Mouse (Mus musculus): ENCODE results near the gene Ncstn. TPM values are rescaled to one million over a fixed set of nuclear protein-coding genes. Genes with fewer than 3 reads are reported as not detected.
A peak's percentile ranks its signal among the peaks of the same experiment; 100 is the strongest.

Gene Ncstn
- 106 and 109 TPM in 2 replicates for polyA plus RNA-seq (2015; fragmentation: Nextera tagmentation; extraction: Ambion mirVana)

- H3K36me3 ChIP-seq (ENCODE audit: control insufficient read depth, insufficient read depth) = peaks cover 13% of the 10 kb centered on the region
- ATAC-seq (replicated peaks; ENCODE audit: extremely low read depth, insufficient read depth, low FRiP score) = peak; percentile 98
These were observed at the start of gene Ncstn, which contains the start of gene Copa for GRCm38 (mm10) chr1:172082101-172082898. Ncstn (minus strand) TSS chr1:172082795. Copa (plus strand) TSS chr1:172082529.

DNA sequence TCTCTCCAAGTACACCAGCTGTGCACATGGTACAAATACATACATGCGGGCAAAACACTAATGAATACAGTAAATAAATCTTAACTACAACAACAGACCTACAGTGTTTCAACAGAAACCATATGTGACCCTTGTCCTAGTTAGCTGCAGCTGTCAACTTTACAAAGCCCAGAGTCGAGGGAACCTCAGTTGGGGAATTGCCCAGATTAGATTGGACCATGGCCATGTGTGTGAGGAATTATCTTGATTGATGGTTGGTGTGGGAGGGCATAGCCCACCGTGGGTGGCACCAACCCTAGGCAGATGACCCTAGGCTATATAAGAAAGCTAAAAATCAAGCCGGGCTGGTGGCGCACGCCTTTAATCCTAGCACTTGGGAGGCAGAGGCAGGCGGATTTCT is 49.7 kb upstream of the Ncstn start:
- H3K4me1 ChIP-seq (ENCODE audit: control insufficient read depth, insufficient read depth, low read length) = peaks cover 5% of the 10 kb centered on the region
- H3K4me2 ChIP-seq (ENCODE audit: low read depth, low read length) = no peak overlapping the region
- 83% methylated on average over 7 of the region's 7 CpGs for WGBS
- H3K27me3 ChIP-seq (ENCODE audit: control insufficient read depth, insufficient read depth, low read length) = no peaks in the 10 kb centered on the region
- H3K4me3 ChIP-seq (ENCODE audit: low read length) = no peak overlapping the region
- ATAC-seq (replicated peaks; ENCODE audit: extremely low read depth, insufficient read depth, low FRiP score) = no peak
- no peak overlapping the region for H3K9ac ChIP-seq (ENCODE audit: low read length)
- H3K36me3 ChIP-seq (ENCODE audit: control insufficient read depth, insufficient read depth) = peaks cover 75% of the 10 kb centered on the region
- no peaks in the 10 kb centered on the region; the same call in 1 of the 2 replicates for H3K9me3 ChIP-seq (replicated peaks; ENCODE audit: control insufficient read depth, low read length)
- no peak overlapping the region for H3K27ac ChIP-seq (ENCODE audit: low read length)

More at GRCm38 (mm10) chr1:172082101-172082898, at the start of gene Ncstn, which contains the start of gene Copa:
- peak within 1 kb of the TSS; percentile 80 for H3K9ac ChIP-seq (ENCODE audit: low read length)
- WGBS = under 1% methylated on average over 40 of the region's 40 CpGs
- peaks cover 19% of the 10 kb centered on the region for H3K4me1 ChIP-seq (ENCODE audit: control insufficient read depth, insufficient read depth, low read length)
- H3K4me3 ChIP-seq (ENCODE audit: low read length) = peak within 1 kb of the TSS; percentile 70
- peak within 1 kb of the TSS; percentile 89 for H3K4me2 ChIP-seq (ENCODE audit: low read depth, low read length)
- peak within 1 kb of the TSS; percentile 84 for H3K27ac ChIP-seq (ENCODE audit: low read length)
- no peaks in the 10 kb centered on the region for H3K9me3 ChIP-seq (replicated peaks; ENCODE audit: control insufficient read depth, low read length)
- no peaks in the 10 kb centered on the region for H3K27me3 ChIP-seq (ENCODE audit: control insufficient read depth, insufficient read depth, low read length)

DNA sequence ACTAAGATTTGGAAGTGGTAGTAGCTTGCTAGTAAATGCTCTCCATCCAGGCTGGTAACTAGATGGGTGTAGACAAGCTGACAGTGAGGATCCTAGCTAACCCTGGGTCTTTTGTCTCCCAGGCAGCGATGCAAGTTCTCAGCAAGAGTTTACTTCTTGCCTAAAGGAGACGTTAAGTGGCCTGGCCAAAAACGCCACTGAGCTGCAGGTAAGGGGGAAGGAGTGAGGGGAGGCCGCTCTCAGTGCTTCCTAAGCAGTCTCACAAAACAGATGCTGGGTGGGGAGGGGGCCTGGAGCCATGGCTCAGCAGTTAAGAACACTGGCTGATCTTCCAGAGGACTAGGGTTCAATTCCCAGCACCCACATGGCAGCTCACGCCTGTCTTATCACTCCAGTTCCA is 47.2 kb upstream of the Ncstn start:
- no peaks in the 10 kb centered on the region for H3K27me3 ChIP-seq (ENCODE audit: control insufficient read depth, insufficient read depth, low read length)
- H3K4me2 ChIP-seq (ENCODE audit: low read depth, low read length) = no peak overlapping the region
- peaks cover 9% of the 10 kb centered on the region for H3K4me1 ChIP-seq (ENCODE audit: control insufficient read depth, insufficient read depth, low read length)
- no peaks in the 10 kb centered on the region; the same call in 1 of the 2 replicates for H3K9me3 ChIP-seq (replicated peaks; ENCODE audit: control insufficient read depth, low read length)
- H3K36me3 ChIP-seq (ENCODE audit: control insufficient read depth, insufficient read depth) = peaks cover 60% of the 10 kb centered on the region
- 89% methylated on average over 5 of the region's 5 CpGs for WGBS
- H3K4me3 ChIP-seq (ENCODE audit: low read length) = no peak overlapping the region
- H3K27ac ChIP-seq (ENCODE audit: low read length) = no peak overlapping the region
- H3K9ac ChIP-seq (ENCODE audit: low read length) = no peak overlapping the region
- no peak for ATAC-seq (replicated peaks; ENCODE audit: extremely low read depth, insufficient read depth, low FRiP score)

DNA sequence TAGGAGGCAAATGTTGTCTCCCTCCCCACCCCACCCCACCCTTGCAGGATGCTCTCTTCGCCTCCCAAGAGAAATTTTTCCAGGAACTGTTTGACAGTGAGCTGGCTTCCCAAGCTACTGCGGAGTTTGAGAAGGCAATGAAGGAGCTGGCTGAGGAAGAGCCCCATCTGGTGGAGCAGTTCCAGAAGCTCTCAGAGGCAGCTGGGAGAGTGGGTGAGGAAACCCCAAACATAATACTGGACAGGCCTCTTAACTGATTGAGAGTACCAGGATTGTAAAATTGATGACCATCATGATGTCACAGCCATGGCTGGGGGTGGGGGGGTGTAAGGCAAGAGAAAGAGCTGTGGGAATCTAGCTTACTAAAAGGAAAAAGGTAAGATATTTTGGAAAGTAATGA is 46.5 kb upstream of the Ncstn start:
- Histone ChIP-seq H3K4me3 (ENCODE audit: low read length) (no peak overlapping the region), H3K27me3 (ENCODE audit: control insufficient read depth, insufficient read depth, low read length) (no peaks in the 10 kb centered on the region), H3K36me3 (ENCODE audit: control insufficient read depth, insufficient read depth) (peaks cover 54% of the 10 kb centered on the region), H3K9me3 (replicated peaks; ENCODE audit: control insufficient read depth, low read length) (no peaks in the 10 kb centered on the region; the same call in 1 of the 2 replicates), H3K27ac (ENCODE audit: low read length) (no peak overlapping the region), H3K4me2 (ENCODE audit: low read depth, low read length) (no peak overlapping the region), H3K9ac (ENCODE audit: low read length) (no peak overlapping the region), H3K4me1 (ENCODE audit: control insufficient read depth, insufficient read depth, low read length) (peaks cover 9% of the 10 kb centered on the region)
- ATAC-seq (replicated peaks; ENCODE audit: extremely low read depth, insufficient read depth, low FRiP score) = no peak
- 70% methylated on average over 2 of the region's 2 CpGs for WGBS

DNA sequence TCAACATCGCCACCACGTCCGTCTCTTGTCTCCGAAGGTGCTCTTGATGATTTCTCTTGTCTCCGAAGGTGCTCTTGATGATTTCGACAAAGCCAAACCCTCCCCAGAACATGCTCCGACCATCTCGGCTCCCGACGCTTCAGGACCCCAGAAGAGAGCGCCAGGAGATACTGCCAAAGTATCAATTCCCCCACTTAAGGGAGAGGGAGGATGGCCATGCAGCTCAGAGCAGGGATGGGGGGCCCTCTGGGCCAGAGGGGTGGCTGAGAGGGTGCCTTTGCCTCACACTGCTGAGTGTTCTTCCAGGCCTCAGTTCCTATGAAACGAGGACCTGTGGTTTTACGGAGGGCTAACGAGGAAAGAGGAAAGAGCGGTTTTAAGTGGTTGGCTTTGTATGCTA is 46.0 kb upstream of the Ncstn start:
- H3K27ac ChIP-seq (ENCODE audit: low read length) = no peak overlapping the region
- no peak overlapping the region for H3K4me3 ChIP-seq (ENCODE audit: low read length)
- H3K9me3 ChIP-seq (replicated peaks; ENCODE audit: control insufficient read depth, low read length) = no peaks in the 10 kb centered on the region; the same call in 1 of the 2 replicates
- no peak for ATAC-seq (replicated peaks; ENCODE audit: extremely low read depth, insufficient read depth, low FRiP score)
- WGBS = 90% methylated on average over 15 of the region's 15 CpGs
- no peak overlapping the region for H3K9ac ChIP-seq (ENCODE audit: low read length)
- peaks cover 9% of the 10 kb centered on the region for H3K4me1 ChIP-seq (ENCODE audit: control insufficient read depth, insufficient read depth, low read length)
- H3K36me3 ChIP-seq (ENCODE audit: control insufficient read depth, insufficient read depth) = peaks cover 48% of the 10 kb centered on the region
- no peak overlapping the region for H3K4me2 ChIP-seq (ENCODE audit: low read depth, low read length)
- H3K27me3 ChIP-seq (ENCODE audit: control insufficient read depth, insufficient read depth, low read length) = no peaks in the 10 kb centered on the region

DNA sequence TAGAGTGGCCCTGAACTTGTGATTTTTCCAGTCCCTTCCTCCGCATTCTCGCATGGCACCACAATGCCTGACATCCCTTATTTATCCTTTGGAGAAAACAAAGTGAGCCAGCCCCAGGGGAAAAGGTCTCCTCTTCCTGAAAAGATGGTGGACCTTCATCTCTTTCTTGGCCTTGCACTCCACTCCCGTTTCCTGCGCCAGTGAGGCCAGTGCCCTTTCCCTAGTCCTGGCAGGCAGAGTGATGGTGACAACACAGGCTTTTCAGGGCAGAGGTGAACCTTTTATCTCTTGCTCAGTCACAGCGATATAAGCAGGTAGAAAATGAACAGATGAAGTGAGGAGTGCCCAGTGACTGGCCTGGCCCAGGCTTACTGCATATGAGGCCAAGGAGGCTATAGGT is 44.9 kb upstream of the Ncstn start:
- peaks cover 9% of the 10 kb centered on the region for H3K4me1 ChIP-seq (ENCODE audit: control insufficient read depth, insufficient read depth, low read length)
- no peaks in the 10 kb centered on the region for H3K27me3 ChIP-seq (ENCODE audit: control insufficient read depth, insufficient read depth, low read length)
- peaks cover 45% of the 10 kb centered on the region for H3K36me3 ChIP-seq (ENCODE audit: control insufficient read depth, insufficient read depth)
- peak overlapping the region; percentile 86 for H3K4me3 ChIP-seq (ENCODE audit: low read length)
- 30% methylated on average over 5 of the region's 5 CpGs for WGBS
- ATAC-seq (replicated peaks; ENCODE audit: extremely low read depth, insufficient read depth, low FRiP score) = no peak
- H3K4me2 ChIP-seq (ENCODE audit: low read depth, low read length) = peak overlapping the region; percentile 59
- no peak overlapping the region for H3K27ac ChIP-seq (ENCODE audit: low read length)
- peak overlapping the region; percentile 90 for H3K9ac ChIP-seq (ENCODE audit: low read length)
- no peaks in the 10 kb centered on the region; the same call in 1 of the 2 replicates for H3K9me3 ChIP-seq (replicated peaks; ENCODE audit: control insufficient read depth, low read length)

DNA sequence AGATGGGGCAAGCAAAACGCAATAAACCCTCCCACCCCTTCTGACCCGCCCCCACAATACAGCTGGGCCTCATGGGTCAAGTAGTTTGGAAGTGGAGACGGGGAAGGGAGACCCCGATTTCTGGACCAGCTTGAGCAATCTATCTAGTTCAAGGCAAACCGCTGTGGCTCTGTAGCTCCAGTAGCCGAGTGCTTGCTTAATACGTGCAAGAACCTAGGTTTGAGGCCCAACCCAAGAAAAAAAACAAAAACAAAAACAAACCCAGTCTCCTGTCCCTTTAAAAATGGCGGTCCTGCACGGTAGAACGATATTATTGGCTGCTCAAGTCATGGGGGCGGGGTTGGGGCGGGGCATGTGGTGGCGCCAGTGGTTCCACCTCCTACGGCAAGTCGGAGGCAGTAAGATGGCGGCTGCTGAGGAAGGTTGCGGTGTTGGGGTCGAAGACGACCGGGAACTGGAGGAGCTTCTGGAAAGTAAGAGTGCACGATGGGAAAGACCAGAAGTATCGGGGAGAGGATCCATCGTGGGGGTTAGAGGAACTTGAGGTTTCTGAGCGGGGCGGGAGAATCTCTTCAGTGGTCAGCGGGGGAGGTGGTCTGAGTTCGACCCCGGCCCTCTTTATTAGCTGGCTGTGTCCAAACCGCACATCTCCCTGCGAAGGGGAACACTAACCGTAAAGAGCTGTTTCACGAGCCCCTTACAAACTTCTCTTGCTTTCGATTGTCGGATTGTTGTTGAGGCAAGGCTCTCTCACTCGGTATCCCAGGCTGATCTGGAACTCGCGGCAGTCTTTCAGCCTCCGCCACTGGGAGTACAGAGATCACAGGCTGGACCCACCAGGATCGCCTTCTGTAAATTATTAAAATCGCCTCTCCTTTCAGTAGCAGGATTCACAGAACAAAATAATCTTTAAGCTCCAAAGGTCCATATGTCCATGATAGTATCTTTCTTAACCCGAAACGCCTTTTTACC is 44.1 kb upstream of the Ncstn start, which contains the start of gene Pex19:
Gene Pex19 (plus strand): TSS at position 380 of the 972 bp plus-strand sequence.
- under 1% methylated on average over 42 of the region's 42 CpGs for WGBS
- Histone ChIP-seq H3K27me3 (ENCODE audit: control insufficient read depth, insufficient read depth, low read length) (no peaks in the 10 kb centered on the region), H3K4me1 (ENCODE audit: control insufficient read depth, insufficient read depth, low read length) (peaks cover 9% of the 10 kb centered on the region), H3K9me3 (replicated peaks; ENCODE audit: control insufficient read depth, low read length) (no peaks in the 10 kb centered on the region), H3K4me2 (ENCODE audit: low read depth, low read length) (peak within 1 kb of the TSS; percentile 91), H3K27ac (ENCODE audit: low read length) (peak within 1 kb of the TSS; percentile 63), H3K36me3 (ENCODE audit: control insufficient read depth, insufficient read depth) (peaks cover 40% of the 10 kb centered on the region), H3K4me3 (ENCODE audit: low read length) (peak within 1 kb of the TSS; percentile 86), H3K9ac (ENCODE audit: low read length) (peak within 1 kb of the TSS; percentile 90)
- peak; percentile 97 for ATAC-seq (replicated peaks; ENCODE audit: extremely low read depth, insufficient read depth, low FRiP score)

GRCm38 (mm10) chr1:172124572-172124971 is 42.0 kb upstream of the Ncstn start:
- peaks cover 39% of the 10 kb centered on the region for H3K36me3 ChIP-seq (ENCODE audit: control insufficient read depth, insufficient read depth)
- H3K4me2 ChIP-seq (ENCODE audit: low read depth, low read length) = no peak overlapping the region
- no peaks in the 10 kb centered on the region for H3K27me3 ChIP-seq (ENCODE audit: control insufficient read depth, insufficient read depth, low read length)
- H3K9me3 ChIP-seq (replicated peaks; ENCODE audit: control insufficient read depth, low read length) = no peaks in the 10 kb centered on the region
- H3K27ac ChIP-seq (ENCODE audit: low read length) = no peak overlapping the region
- WGBS = 77% methylated on average over 6 of the region's 6 CpGs
- ATAC-seq (replicated peaks; ENCODE audit: extremely low read depth, insufficient read depth, low FRiP score) = no peak
- no peak overlapping the region for H3K4me3 ChIP-seq (ENCODE audit: low read length)
- peaks cover 9% of the 10 kb centered on the region for H3K4me1 ChIP-seq (ENCODE audit: control insufficient read depth, insufficient read depth, low read length)
- H3K9ac ChIP-seq (ENCODE audit: low read length) = no peak overlapping the region
